Mouse (Mus musculus): ENCODE results near the gene Aipl1. TPM values are rescaled to one million over a fixed set of nuclear protein-coding genes. Genes with fewer than 3 reads are reported as not detected.
"Not testable (repeated sequence)": the region's sequence is repeated elsewhere in the genome, so short reads cannot be mapped to it uniquely, and the experiment has no call there.

Gene Aipl1
- polyA plus RNA-seq, 1 experiment = 1.3 TPM

DNA sequence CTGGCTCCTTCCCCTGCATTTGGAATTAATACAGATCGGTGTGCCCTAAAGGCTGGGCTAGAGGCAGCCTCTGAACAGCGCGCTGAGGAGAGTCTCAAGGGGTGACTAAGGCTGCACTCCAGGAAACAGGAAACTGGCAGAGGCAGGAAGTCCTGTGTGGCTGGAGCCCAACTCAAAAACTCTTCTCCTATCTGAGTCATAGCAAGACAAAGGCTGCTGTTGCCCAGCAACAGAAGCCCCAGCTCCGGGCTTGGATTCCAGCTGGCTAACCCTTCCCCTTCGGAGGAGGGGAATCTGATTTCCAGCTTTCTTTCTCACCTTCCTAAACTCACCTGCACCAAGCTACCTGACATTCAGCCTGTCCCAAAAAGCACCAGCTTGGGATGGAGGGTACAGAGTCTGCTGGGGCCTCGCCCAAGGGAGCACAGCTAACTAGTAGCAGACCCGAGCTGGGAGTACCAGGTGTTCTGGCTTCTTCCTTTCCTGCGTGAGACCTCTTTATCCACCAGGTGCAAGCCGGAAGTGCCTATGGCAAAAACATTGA lies 41.3 kb downstream of the Aipl1 start:
- TF ChIP-seq CTCF (IDR thresholded peaks at IDR 0.05; ENCODE audit: low read depth, low read length) (no peak), POLR2A (IDR thresholded peaks at IDR 0.05; ENCODE audit: insufficient read depth, low read length) (no peak), EP300 (IDR thresholded peaks at IDR 0.05; ENCODE audit: insufficient read depth, low read depth, low read length) (no peak)
- Histone ChIP-seq H3K9ac (ENCODE audit: low read depth, poor library complexity, severe bottlenecking) (0 out of 2 replicates have a peak overlapping the region, but pooled peaks have one; percentile 13), H3K4me3 (ENCODE audit: low read depth, low read length) (peak overlapping the region; percentile 9; the same call in 1 of the 2 replicates), H3K36me3 (ENCODE audit: control insufficient read depth, insufficient read depth, low read length, poor library complexity, severe bottlenecking) (no peaks in the 10 kb centered on the region), H3K4me1 (ENCODE audit: control insufficient read depth, insufficient read depth, low read length) (no peaks in the 10 kb centered on the region), H3K9me3 (replicated peaks; ENCODE audit: control insufficient read depth, insufficient read depth, low read length, poor library complexity, severe bottlenecking) (no peaks in the 10 kb centered on the region; the same call in 1 of the 2 replicates), H3K27ac (ENCODE audit: insufficient read depth, low read length) (no peak overlapping the region), H3K27me3 (ENCODE audit: control insufficient read depth, insufficient read depth, low read length, poor library complexity, severe bottlenecking) (no peaks in the 10 kb centered on the region)

- H3K4me3 ChIP-seq (ENCODE audit: low read depth, low read length) = no peak overlapping the region
- no peaks in the 10 kb centered on the region for H3K4me1 ChIP-seq (ENCODE audit: control insufficient read depth, insufficient read depth, low read length)
Observed at GRCm38 (mm10) chr11:71992438-71992837, 44.9 kb downstream of the Aipl1 start.

GRCm38 (mm10) chr11:71991541-71991940 lies 45.8 kb downstream of the Aipl1 start:
- Histone ChIP-seq H3K9me3 (replicated peaks; ENCODE audit: control insufficient read depth, insufficient read depth, low read length, poor library complexity, severe bottlenecking) (no peaks in the 10 kb centered on the region; the same call in 1 of the 2 replicates), H3K27me3 (ENCODE audit: control insufficient read depth, insufficient read depth, low read length, poor library complexity, severe bottlenecking) (no peaks in the 10 kb centered on the region), H3K36me3 (ENCODE audit: control insufficient read depth, insufficient read depth, low read length, poor library complexity, severe bottlenecking) (no peaks in the 10 kb centered on the region), H3K27ac (ENCODE audit: insufficient read depth, low read length) (no peak overlapping the region), H3K9ac (ENCODE audit: low read depth, poor library complexity, severe bottlenecking) (no peak overlapping the region), H3K4me1 (ENCODE audit: control insufficient read depth, insufficient read depth, low read length) (no peaks in the 10 kb centered on the region), H3K4me3 (ENCODE audit: low read depth, low read length) (no peak overlapping the region)
- TF ChIP-seq CTCF (IDR thresholded peaks at IDR 0.05; ENCODE audit: low read depth, low read length) (peak; percentile 31), POLR2A (IDR thresholded peaks at IDR 0.05; ENCODE audit: insufficient read depth, low read length) (no peak)

More at GRCm38 (mm10) chr11:71992438-71992837, 44.9 kb downstream of the Aipl1 start:
- Histone ChIP-seq H3K27ac (ENCODE audit: insufficient read depth, low read length) (no peak overlapping the region), H3K9ac (ENCODE audit: low read depth, poor library complexity, severe bottlenecking) (no peak overlapping the region), H3K36me3 (ENCODE audit: control insufficient read depth, insufficient read depth, low read length, poor library complexity, severe bottlenecking) (no peaks in the 10 kb centered on the region), H3K9me3 (replicated peaks; ENCODE audit: control insufficient read depth, insufficient read depth, low read length, poor library complexity, severe bottlenecking) (no peaks in the 10 kb centered on the region; the same call in 1 of the 2 replicates), H3K27me3 (ENCODE audit: control insufficient read depth, insufficient read depth, low read length, poor library complexity, severe bottlenecking) (no peaks in the 10 kb centered on the region)
- no peak for TF ChIP-seq POLR2A (IDR thresholded peaks at IDR 0.05; ENCODE audit: insufficient read depth, low read length)
- no peak for TF ChIP-seq EP300 (IDR thresholded peaks at IDR 0.05; ENCODE audit: insufficient read depth, low read depth, low read length)

DNA sequence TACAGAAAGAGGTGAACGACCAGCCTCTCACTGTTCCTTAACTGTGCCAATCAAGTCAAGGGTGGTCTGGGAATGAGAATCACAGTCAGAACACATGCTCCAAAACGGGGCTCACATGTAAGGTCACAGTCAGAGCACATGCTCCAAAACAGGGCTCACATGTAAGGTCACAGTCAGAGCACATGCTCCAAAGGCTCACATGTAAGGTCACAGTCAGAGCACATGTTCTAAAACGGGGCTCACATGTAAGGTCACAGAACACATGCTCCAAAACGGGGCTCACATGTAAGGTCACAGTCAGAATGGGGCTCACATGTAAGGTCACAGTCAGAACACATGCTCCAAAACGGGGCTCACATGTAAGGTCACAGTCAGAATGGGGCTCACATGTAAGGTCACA lies 47.9 kb downstream of the Aipl1 start:
- H3K36me3 ChIP-seq (ENCODE audit: control insufficient read depth, insufficient read depth, low read length, poor library complexity, severe bottlenecking); H3K27ac ChIP-seq (ENCODE audit: insufficient read depth, low read length); H3K4me3 ChIP-seq (ENCODE audit: low read depth, low read length): not testable (repeated sequence)

GRCm38 (mm10) chr11:71987159-71988150 lies 49.9 kb downstream of the Aipl1 start:
- Histone ChIP-seq H3K4me1 (ENCODE audit: control insufficient read depth, insufficient read depth, low read length) (peaks cover 2% of the 10 kb centered on the region), H3K36me3 (ENCODE audit: control insufficient read depth, insufficient read depth, low read length, poor library complexity, severe bottlenecking) (no peaks in the 10 kb centered on the region), H3K9ac (ENCODE audit: low read depth, poor library complexity, severe bottlenecking) (no peak overlapping the region), H3K9me3 (replicated peaks; ENCODE audit: control insufficient read depth, insufficient read depth, low read length, poor library complexity, severe bottlenecking) (no peaks in the 10 kb centered on the region), H3K27me3 (ENCODE audit: control insufficient read depth, insufficient read depth, low read length, poor library complexity, severe bottlenecking) (no peaks in the 10 kb centered on the region), H3K27ac (ENCODE audit: insufficient read depth, low read length) (no peak overlapping the region), H3K4me3 (ENCODE audit: low read depth, low read length) (no peak overlapping the region)
- TF ChIP-seq EP300 (IDR thresholded peaks at IDR 0.05; ENCODE audit: insufficient read depth, low read depth, low read length) (no peak), POLR2A (IDR thresholded peaks at IDR 0.05; ENCODE audit: insufficient read depth, low read length) (no peak), CTCF (IDR thresholded peaks at IDR 0.05; ENCODE audit: low read depth, low read length) (no peak)

More for the DNA sequence above, 47.9 kb downstream of the Aipl1 start:
- not testable (repeated sequence) for H3K27me3 ChIP-seq (ENCODE audit: control insufficient read depth, insufficient read depth, low read length, poor library complexity, severe bottlenecking); H3K9me3 ChIP-seq (replicated peaks; ENCODE audit: control insufficient read depth, insufficient read depth, low read length, poor library complexity, severe bottlenecking); H3K9ac ChIP-seq (ENCODE audit: low read depth, poor library complexity, severe bottlenecking); H3K4me1 ChIP-seq (ENCODE audit: control insufficient read depth, insufficient read depth, low read length)

- no peaks in the 10 kb centered on the region for H3K9me3 ChIP-seq (replicated peaks; ENCODE audit: control insufficient read depth, insufficient read depth, low read length, poor library complexity, severe bottlenecking)
- no peaks in the 10 kb centered on the region for H3K27me3 ChIP-seq (ENCODE audit: control insufficient read depth, insufficient read depth, low read length, poor library complexity, severe bottlenecking)
Observed at GRCm38 (mm10) chr11:71985783-71986182, 51.5 kb downstream of the Aipl1 start.

More at GRCm38 (mm10) chr11:71985783-71986182, 51.5 kb downstream of the Aipl1 start:
- Histone ChIP-seq H3K27ac (ENCODE audit: insufficient read depth, low read length) (no peak overlapping the region), H3K9ac (ENCODE audit: low read depth, poor library complexity, severe bottlenecking) (no peak overlapping the region), H3K4me1 (ENCODE audit: control insufficient read depth, insufficient read depth, low read length) (peaks cover 2% of the 10 kb centered on the region), H3K36me3 (ENCODE audit: control insufficient read depth, insufficient read depth, low read length, poor library complexity, severe bottlenecking) (no peaks in the 10 kb centered on the region), H3K4me3 (ENCODE audit: low read depth, low read length) (no peak overlapping the region)
- TF ChIP-seq CTCF (IDR thresholded peaks at IDR 0.05; ENCODE audit: low read depth, low read length) (no peak), POLR2A (IDR thresholded peaks at IDR 0.05; ENCODE audit: insufficient read depth, low read length) (no peak), EP300 (IDR thresholded peaks at IDR 0.05; ENCODE audit: insufficient read depth, low read depth, low read length) (no peak)

All from ES-Bruce4 (cell line).